Mouse (Mus musculus) adrenal gland, postnatal 10 days (tissue): ENCODE data around the gene Fgfr2. TPM values are rescaled to one million over a fixed set of nuclear protein-coding genes. Genes with fewer than 3 reads are reported as not detected.
A peak's percentile ranks its signal among the peaks of the same experiment; 100 is the strongest.

ENCODE experiments used
- DNase-seq: peaks from one replicate; pipeline ENCODE4 v3.0.0; 2021; ENCODE audit warnings: mixed read lengths
- total RNA-seq, 2 experiments: library from RNA; stranded (reverse); gene quantifications; 2 replicates each; pipeline ENCODE4 v1.2.3; 2021

Gene Fgfr2
- total RNA-seq, 2 experiments from 2014 or later: 128 to 169 TPM

GRCm38 (mm10) chr7:132211920-132212701 is 911.0 kb downstream of the Fgfr2 start:
- DNase-seq: no peak

GRCm38 (mm10) chr7:132210616-132211015 is 912.5 kb downstream of the Fgfr2 start:
- no peak for DNase-seq

GRCm38 (mm10) chr7:132208946-132209651 is 914.1 kb downstream of the Fgfr2 start:
- no peak for DNase-seq

GRCm38 (mm10) chr7:132204073-132204612 is 919.0 kb downstream of the Fgfr2 start:
- DNase-seq: no peak

- DNase-seq: peak; percentile 9
These were observed 923.5 kb downstream of the Fgfr2 start for GRCm38 (mm10) chr7:132199686-132200085.

GRCm38 (mm10) chr7:132198806-132199205 is 924.3 kb downstream of the Fgfr2 start:
- no peak for DNase-seq

- no peak for DNase-seq
These were observed 925.2 kb downstream of the Fgfr2 start for GRCm38 (mm10) chr7:132197817-132198475.

GRCm38 (mm10) chr7:132196581-132196980 is 926.6 kb downstream of the Fgfr2 start:
- no peak for DNase-seq

- DNase-seq: no peak
These were observed 929.5 kb downstream of the Fgfr2 start for GRCm38 (mm10) chr7:132193606-132194005.

- no peak for DNase-seq
These were observed 935.7 kb downstream of the Fgfr2 start for GRCm38 (mm10) chr7:132187456-132187855.

- no peak for DNase-seq
These were observed 939.2 kb downstream of the Fgfr2 start for GRCm38 (mm10) chr7:132183892-132184404.

GRCm38 (mm10) chr7:132181586-132182198 is 941.5 kb downstream of the Fgfr2 start:
- no peak for DNase-seq

- DNase-seq: no peak
These were observed 942.1 kb downstream of the Fgfr2 start for GRCm38 (mm10) chr7:132181042-132181441.

- DNase-seq: no peak
These were observed 944.1 kb downstream of the Fgfr2 start for GRCm38 (mm10) chr7:132179049-132179448.

GRCm38 (mm10) chr7:132174787-132175186 is 948.4 kb downstream of the Fgfr2 start:
- no peak for DNase-seq

GRCm38 (mm10) chr7:132174296-132174695 is 948.9 kb downstream of the Fgfr2 start:
- DNase-seq: no peak

- no peak for DNase-seq
These were observed 950.9 kb downstream of the Fgfr2 start for GRCm38 (mm10) chr7:132172220-132172619.

- no peak for DNase-seq
These were observed 951.4 kb downstream of the Fgfr2 start for GRCm38 (mm10) chr7:132171716-132172115.

GRCm38 (mm10) chr7:132169419-132170169 is 953.6 kb downstream of the Fgfr2 start:
- DNase-seq: no peak

GRCm38 (mm10) chr7:132167239-132167638 is 955.9 kb downstream of the Fgfr2 start:
- no peak for DNase-seq

- no peak for DNase-seq
These were observed 960.9 kb downstream of the Fgfr2 start for GRCm38 (mm10) chr7:132162254-132162653.
